8 mouse cellular contexts compared by ENCODE assay signal in the genomic region with DNA sequence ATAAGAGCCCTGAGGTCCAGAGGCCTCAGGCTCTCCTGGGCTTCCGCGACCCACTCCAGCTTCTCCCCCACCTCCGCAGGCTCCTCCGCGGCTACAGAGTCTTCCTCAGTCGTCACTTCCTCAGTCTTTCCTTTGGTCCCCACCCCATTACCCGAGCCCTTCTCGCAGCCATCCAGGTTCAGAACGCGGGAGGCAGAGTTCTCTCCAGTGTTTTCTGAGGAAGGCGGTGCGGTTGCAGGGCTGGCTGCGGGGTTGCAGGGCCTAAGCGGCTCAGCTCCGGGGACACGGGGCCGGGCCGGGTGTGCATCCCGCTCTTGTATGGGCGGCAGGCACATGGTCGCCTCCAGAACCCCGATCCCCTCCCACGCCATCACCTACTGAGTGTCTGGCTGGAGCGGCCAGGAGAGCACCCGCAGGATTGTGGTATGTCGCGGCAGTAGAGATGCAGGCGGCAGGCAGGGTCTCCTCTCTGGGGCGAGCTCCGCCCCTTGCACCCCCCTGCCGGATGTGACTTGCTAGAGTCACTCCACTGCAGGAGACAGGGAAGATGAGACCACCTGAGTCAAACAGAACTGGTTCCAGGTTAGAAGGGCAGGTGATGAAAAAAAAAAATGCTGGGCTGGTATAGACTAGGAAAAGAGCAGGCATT. TPM values are rescaled to one million over a fixed set of nuclear protein-coding genes. Genes with fewer than 3 reads are reported as not detected.
DNase-seq lines count a peak whose midpoint lies in the region; ATAC-seq and TF ChIP-seq lines count a peak whose summit lies in the region.

Gene Tspyl3, minus strand, starts transcription at position 496 of the 649 bp plus-strand sequence.

- 1% methylated on average over 31 of the region's 31 CpGs for WGBS in bone marrow, adult 2 months

- TF ChIP-seq POLR2A in bone marrow, adult 2 months (IDR thresholded peaks at IDR 0.05; ENCODE audit: borderline replicate concordance, control insufficient read depth, low read depth, low read length): no peak; the same call in 1 of the 2 replicates

- intact Hi-C loops in heart, postnatal 14 days (cut with DNase I): no loop called here

- DNase-seq in CD8-positive naive resting alpha-beta T cell, adult 2 months (ENCODE audit: low read depth in 2 of 2, low spot score in 2 of 2): peak; percentile 36 to 54
- DNase-seq in heart, postnatal 14 days: peak; percentile 37 to 53
- peak; percentile 47 to 54 for DNase-seq in layer of hippocampus, postnatal 36 days
- DNase-seq in lung, postnatal 10 days: peak; percentile 61
- peak; percentile 71 for DNase-seq in retina, postnatal 1 day
- no peak for DNase-seq in MN1 (ENCODE audit: low spot score)

- TF ChIP-seq CTCF in bone marrow, adult 2 months (IDR thresholded peaks at IDR 0.05; ENCODE audit: control insufficient read depth, insufficient read depth, low read length): no peak

- ATAC-seq in erythroblast, adult 5-6 weeks (replicated peaks; ENCODE audit: low FRiP score, poor library complexity, severe bottlenecking): peak; percentile 1; the same call in 1 of the 2 replicates

- peak within 1 kb of the TSS; percentile 43; the same call in 1 of the 2 replicates for H3K27ac ChIP-seq in bone marrow, adult 2 months (ENCODE audit: control insufficient read depth, insufficient read depth, low read depth, low read length, poor library complexity)

- peak within 1 kb of the TSS; percentile 72 for H3K4me3 ChIP-seq in bone marrow, adult 2 months (replicated peaks; ENCODE audit: control insufficient read depth, low read depth, low read length)

- peaks cover 7% of the 10 kb centered on the region for H3K4me1 ChIP-seq in bone marrow, adult 2 months (ENCODE audit: control insufficient read depth, insufficient read depth, low read length)

RNA-seq across cellular contexts. Expression of gene Tspyl3, which starts in this region (rescaled TPM):
- 2.5 and 5.5 TPM in 2 replicates for polyA plus RNA-seq in bone marrow, adult 2 months (2011; ENCODE audit: insufficient read depth, insufficient read length, low replicate concordance, missing spikeins)
- 2.5 TPM in 2 replicates for total RNA-seq in erythroblast, adult 5-6 weeks (2015; ENCODE audit: low replicate concordance)
- 1.2 and 1.5 TPM in 2 replicates for total RNA-seq in erythroblast, adult 5-6 weeks (2017; ENCODE audit: low replicate concordance)
- 1 to 10 TPM; 2.1 to 2.2 TPM for total RNA-seq in heart, postnatal 14 days (2021)
- total RNA-seq in layer of hippocampus, postnatal 36 days (2021): 10 to 100 TPM; 23.0 to 23.1 TPM

Comparison
In these comparisons a context has a peak if more than half of its experiments do, and no peak if none do; other contexts are left out.
1. RNA of gene Tspyl3 (total RNA-seq): 23.0 to 23.1 TPM in layer of hippocampus, postnatal 36 days; 1.2 to 2.5 TPM in erythroblast, adult 5-6 weeks and 2.1 to 2.2 TPM in heart, postnatal 14 days; every median in the first group is over 4 times any median in the second.